Mouse (Mus musculus) right cerebral cortex, postnatal 4 days (tissue): ENCODE measurements around the gene Slc6a4.
A peak's percentile ranks its signal among the peaks of the same experiment; 100 is the strongest.
"Not testable (repeated sequence)": the region's sequence is repeated elsewhere in the genome, so short reads cannot be mapped to it uniquely, and the experiment has no call there.

Experiments
- DNase-seq: peaks from one replicate; pipeline ENCODE4 v3.0.0-alpha.2; 2022

The Slc6a4 gene

DNA sequence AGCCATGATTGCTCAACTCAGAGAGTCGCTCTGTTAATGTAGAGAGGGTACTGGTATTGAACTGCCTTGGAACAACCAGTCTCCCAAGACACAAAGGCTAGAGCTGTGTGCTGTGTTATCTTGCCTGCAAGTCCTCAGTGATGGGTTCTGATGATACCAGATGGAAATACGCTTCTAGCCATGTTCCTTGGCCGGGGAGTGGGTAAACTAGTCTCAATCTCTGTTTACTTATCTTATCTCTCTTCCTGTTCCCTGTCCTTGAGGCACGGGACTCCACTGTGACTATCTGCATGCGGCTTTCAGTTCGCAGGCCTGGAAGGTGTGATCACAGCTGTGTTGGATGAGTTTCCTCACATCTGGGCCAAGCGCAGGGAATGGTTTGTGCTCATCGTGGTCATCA, 21.1 kb downstream of the Slc6a4 start:
- DNase-seq: no peak

DNA sequence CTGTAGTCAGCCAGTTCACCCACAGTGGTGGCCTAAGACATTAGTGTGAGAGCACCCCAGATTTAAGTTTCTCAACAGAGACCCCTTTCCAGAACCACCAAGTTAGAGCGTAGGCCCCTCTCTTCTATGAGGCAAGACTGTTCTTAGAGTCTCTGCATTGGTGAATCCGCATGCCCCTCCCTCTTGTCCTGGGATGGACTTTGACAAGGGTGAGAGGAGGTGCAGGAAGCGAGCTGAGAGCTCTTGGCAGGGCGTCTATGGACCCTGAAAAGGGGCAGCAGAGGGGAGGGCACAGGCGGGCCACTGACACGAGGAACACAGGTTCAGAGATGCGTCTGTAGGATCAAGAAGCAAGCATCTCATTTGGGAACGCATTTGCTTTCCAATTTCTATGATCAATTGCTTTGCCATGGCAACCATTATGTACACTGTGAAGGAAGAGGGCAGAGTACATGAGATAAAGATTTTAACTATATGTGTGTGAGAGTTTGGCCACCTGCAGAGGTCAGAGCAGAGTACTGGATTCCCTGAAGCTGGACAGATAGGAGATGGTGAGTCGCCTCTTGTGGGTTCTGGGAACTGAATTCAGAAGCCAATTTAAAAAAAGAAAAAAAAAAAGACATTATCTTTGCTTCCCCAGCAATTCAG, 23.5 kb downstream of the Slc6a4 start:
- no peak for DNase-seq

DNA sequence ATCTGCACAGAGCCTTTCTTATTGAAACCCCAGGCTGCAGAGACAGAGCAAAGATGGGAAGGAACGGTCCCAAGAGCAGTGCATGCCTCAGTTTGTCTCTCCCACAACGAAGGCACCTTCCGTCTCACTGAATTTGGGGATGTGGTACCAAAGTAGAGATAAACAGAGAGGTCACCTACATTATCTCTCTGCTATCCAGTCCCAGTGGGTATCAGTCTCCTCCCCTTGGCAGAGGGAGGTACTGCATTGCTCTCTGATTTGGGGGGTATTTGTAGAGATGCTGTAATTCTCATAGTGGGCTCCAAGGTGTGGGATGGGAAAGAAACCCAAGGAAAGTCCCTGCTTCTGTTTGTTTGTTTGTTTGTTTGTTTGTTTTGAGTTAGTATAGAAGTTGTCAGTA, 28.2 kb downstream of the Slc6a4 start:
- no peak for DNase-seq

DNA sequence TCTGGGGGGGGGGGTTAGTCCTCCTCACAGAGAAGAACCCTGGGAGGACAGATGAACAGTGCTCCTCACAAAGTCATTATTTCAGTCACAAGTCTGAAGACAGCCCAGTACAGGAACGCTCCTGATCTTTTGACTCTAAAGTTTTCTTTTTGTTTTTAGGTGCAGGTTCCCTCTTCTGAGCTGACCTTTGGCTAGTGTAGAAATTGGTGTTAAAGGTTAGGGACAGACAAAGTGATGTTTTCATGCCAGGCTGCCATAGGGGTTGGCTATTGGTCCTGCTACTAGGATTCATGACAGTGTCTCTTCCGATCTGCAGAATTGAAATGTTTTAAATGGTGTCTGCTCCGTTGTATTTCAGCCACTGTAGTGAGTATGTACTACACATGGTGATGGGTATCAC, 29.8 kb downstream of the Slc6a4 start:
- DNase-seq: no peak

DNA sequence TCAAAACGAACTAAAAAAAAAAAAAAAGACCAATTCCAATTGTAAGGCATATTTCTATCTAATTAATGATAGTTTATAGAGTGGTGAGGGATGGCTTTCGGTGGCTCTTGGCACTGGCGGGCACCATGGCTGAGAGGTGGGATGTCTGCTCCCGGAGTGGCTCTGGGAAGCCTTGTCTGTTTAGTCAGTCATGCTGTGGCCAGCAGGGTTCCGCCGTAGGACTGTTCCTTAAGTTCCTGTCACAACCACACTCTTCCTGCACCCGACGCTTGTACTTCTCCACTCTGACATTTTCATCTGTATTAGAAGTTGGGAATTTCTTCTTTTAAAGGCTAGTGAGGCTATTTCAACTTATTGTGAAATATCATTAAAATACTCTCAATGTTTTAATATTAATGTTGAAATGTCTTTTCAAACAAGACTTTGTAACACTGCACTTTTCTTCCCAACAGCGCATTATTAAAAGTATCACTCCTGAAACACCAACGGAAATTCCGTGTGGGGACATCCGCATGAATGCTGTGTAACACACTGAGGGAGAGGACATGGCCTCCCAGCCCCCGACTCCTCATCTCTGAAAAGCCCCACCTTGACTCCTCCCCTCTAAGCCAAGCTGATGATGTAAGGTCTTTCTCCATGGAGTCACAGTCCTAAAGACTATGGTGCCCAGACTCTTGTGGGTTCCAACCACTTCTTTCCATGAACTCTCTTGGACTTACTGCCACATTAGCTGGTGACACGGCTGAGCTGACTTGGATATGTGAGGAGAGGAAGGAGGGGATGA, 32.9 kb downstream of the Slc6a4 start:
- DNase-seq: no peak

DNA sequence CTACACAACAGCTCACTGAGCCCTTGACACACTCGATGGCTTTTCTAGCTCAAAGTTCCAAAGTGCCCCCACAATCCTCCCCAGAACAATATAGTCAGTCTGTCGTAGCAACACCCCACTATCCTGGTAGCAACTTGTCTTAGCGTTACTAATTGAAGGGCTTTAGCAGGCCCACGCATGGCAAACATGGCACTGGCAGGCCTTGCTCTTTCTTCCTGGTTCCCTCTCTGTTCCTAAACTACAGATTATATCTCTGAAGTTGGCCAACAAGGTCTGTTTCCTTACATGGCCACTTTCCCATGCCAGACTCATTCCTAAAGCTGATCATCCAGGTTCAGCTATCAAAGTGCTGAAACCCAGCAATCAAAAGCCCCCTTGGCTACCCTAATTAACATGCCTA, 43.5 kb downstream of the Slc6a4 start:
- DNase-seq: no peak

DNA sequence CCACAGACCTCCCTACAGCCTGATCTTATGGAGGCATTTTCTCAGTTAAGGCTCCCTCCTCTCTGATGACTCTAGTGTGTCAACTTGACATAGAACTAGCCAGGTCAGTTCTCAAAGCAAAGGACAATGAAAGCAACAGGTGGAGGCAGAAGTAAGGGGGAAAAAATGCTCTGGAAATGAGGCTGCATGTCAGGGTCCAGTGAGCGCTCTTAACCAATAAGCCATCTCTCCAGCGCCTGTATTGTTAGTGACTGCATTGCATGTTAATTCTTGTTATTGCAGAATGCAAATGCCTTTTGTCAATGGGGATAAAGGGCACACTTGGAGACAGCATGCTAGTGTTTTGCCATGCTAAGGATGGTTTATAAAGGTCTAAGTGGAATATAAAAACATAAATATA, 44.4 kb downstream of the Slc6a4 start:
- no peak for DNase-seq

DNA sequence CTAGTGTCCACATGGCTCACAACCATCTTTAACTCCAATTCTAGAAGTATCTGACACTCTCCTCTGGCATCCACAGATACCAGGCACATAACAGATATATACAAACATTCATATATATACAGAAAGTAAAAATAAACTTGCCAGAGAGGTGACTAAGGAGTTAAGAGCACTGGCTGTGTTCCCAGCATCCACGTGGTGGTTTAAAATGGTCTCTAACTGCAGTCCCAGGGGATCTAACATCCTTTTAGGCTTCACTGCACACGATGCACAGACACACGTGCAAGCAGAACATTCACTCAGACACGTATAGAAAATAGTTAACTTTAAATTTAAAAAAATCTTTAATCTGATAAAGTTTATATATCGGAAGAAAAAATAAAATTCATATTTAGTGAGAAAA, 63.5 kb downstream of the Slc6a4 start:
- no peak for DNase-seq

DNA sequence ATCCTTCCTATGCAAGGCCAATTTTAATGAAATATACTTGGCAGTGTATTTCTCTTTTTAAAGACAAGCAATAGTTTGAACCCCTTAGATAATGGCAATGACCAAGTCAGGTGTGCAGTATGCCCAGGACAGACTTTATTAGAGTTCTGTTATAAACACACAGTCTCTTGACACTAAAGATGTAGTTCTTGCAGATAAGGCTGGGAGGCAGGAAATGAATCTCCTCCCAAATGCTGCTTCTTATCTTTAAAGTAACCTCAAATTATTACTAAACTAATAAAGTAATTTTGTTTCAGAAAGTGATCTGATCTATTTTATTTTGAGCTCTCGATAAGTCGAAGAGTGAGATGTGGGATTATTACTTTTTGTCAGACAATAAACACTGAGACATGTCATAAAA, 65.0 kb downstream of the Slc6a4 start:
- DNase-seq: no peak

DNA sequence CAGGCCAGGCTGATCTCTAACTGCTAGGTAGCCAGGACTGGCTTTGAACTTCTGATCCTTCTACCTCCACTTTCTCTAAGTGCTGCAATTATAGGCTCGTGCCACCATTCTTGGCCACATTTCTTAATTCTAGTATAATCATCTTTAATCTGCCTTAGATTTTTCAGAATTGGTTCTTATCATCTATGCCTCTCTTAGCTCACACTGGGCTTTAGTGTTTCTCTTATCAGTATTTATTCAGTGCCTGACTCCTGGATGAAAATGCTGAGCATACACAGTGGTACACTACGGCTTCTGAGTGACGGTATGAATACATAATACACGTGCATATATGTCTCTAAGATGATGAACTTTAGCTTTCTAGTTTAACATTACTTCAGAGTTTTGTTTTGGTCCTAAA, 70.4 kb downstream of the Slc6a4 start:
- no peak for DNase-seq

DNA sequence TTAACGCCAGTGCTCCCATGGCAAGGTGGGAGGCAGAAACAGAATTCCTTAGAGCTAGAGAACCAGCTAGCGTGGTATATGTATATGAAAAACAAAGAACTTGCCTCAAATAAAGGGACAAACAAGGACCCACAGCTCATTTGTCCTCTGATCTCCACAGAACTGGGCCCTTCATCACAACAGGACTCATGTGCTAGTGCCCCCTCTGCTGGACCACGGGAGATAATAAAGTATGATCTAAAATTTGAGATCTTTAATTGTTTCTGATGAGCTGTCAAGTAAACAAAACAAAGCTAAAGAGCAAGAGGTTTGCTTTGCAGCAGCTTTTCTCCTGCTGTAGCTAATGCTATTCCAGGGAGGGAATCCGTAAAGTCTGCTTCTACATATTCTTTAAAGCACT, 72.3 kb downstream of the Slc6a4 start:
- peak; percentile 10 for DNase-seq

DNA sequence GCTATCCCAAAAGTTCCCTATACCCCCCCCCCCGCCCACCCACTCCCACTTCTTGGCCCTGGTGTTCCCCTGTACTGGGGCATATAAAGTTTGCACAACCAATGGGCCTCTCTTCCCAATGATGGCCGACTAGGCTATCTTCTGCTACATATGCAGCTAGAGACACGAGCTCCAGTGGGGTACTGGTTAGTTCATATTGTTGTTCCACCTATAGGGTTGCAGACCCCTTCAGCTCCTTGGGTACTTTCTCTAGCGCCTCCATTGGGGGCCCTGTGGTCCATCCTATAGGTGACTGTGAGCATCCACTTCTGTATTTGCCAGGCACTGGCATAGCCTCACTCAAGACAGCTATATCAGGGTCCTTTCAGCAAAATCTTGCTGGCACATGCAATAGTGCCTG, 78.9 kb downstream of the Slc6a4 start:
- DNase-seq: not testable (repeated sequence)

DNA sequence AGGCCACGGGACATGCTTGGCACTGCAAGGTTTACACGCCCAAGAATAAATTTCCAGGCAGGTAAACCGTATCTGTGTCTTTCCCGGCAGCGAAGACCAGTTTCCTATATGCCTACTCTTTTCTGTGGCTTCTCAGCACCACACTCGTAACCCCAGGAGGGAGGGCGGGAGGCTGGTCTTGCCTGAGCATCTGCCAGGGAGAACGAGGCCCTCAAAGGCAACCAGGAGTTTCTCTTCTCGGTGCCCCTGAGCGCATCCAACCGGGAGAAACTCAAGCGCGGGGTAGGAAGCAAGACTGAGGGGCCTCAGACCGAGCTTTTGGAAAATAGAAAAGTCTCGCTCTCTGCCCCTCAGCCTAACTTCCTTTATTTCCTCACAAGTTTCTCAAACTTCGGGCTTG, 79.4 kb downstream of the Slc6a4 start:
- DNase-seq: peak; percentile 12

DNA sequence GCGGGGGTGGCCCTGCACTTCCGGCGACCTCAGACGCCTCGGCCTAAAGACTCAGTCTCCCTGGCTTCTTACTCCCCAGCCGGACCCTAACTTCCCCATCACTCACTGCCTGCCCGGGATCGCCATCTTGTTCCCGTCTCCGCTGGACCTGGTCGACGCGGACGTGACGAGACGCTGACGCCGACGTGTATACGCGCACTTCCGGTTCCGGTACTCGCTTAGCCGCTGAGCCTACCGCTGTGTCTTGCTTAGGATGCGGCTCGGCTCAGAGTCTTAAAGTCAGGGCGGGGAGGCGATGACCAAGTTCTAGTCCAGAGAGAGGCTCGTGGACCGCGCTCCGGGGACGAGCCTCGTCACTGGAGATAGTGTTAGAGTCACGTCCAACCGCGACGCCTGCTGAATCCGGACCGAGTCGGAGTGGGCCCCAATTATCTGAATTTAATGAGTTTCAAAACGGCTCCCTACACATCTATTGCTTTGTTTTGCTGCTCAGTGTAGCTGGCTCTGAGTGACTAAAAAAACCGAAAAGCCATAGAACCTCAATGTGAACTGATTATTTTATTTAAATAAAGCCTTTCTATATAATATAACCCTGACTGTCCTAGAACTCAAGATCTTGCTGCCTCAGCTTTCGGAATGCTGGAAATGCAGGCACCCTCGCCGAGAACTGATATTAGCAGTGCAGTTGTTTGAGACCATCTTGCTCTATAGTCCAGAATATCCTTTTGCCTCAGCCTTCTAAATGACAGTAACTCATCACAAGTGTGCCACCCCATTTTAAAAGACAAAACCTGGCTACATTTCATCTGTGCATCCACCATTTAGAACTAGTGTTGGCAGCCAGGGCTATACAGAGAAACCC, 80.1 kb downstream of the Slc6a4 start, which contains the start of gene Nsrp1:
Gene Nsrp1, minus strand, starts transcription at position 163 of the 862 bp plus-strand sequence.
- peak; percentile 84 for DNase-seq

DNA sequence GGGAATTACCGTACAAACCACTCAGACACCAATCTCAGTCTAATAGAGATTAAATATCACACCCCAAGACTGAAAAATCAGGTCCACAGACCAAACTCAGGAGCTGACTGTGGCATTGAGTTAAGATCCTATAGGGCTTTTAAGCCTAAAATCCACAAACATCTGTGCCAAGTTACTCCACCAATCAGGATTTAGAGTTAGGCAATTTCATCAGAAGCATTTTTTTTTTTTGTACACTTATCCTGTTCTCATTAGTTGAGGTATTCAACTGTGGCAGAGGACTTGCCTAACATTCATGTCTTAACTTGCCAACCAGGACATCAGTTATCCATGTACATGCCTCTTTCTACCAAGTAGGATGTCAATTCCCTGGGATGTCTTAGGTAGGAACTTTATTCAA, 81.0 kb downstream of the Slc6a4 start:
- DNase-seq: no peak
